9 mouse cellular contexts compared by ENCODE assay signal in genomic region chr12:45384864-45385263, GRCm38 (mm10).
DNase-seq lines count a peak whose midpoint lies in the region; ATAC-seq and TF ChIP-seq lines count a peak whose summit lies in the region.
"Had no signal": no experiment of that assay in that cellular context is flagged by ENCODE, and none has a peak within 500 bp of the region (broad histone marks: within the 10 kb centered on the region; RNA-seq: fewer than 3 reads in every experiment).

No protein-coding gene starts in this region.

- no peaks in the 10 kb centered on the region for H3K79me2 ChIP-seq in liver, adult 2 months (ENCODE audit: control insufficient read depth, insufficient read depth, low read length)

- H3K4me1 ChIP-seq in liver, adult 2 months (ENCODE audit: control insufficient read depth, insufficient read depth, low read length), result no peaks in the 10 kb centered on the region
- H3K4me1 ChIP-seq in liver, embryonic 11.5 days (replicated peaks; ENCODE audit: control insufficient read depth, insufficient read depth, low read length), result no peaks in the 10 kb centered on the region
- no peaks in the 10 kb centered on the region for H3K4me1 ChIP-seq in heart, embryonic 11.5 days (ENCODE audit: control insufficient read depth, insufficient read depth, low read length)

- H3K27ac ChIP-seq in liver, adult 2 months (replicated peaks; ENCODE audit: insufficient read depth, low read depth, low read length), result no peak overlapping the region
- H3K27ac ChIP-seq in liver, embryonic 11.5 days (ENCODE audit: low read depth, low read length), result no peak overlapping the region
- no peak overlapping the region for H3K27ac ChIP-seq in heart, embryonic 11.5 days (ENCODE audit: low read depth, low read length)

- 58% methylated on average over 3 of the region's 3 CpGs for WGBS in liver, adult 2 months
- WGBS in liver, embryonic 11.5 days, result 57% methylated on average over 3 of the region's 3 CpGs
- 60% methylated on average over 3 of the region's 3 CpGs for WGBS in heart, embryonic 11.5 days (ENCODE audit: insufficient replicate concordance)

- no peak for ATAC-seq in liver, embryonic 11.5 days (replicated peaks; ENCODE audit: low FRiP score)
- ATAC-seq in heart, embryonic 11.5 days (replicated peaks; ENCODE audit: insufficient number of reproducible peaks, low FRiP score, low TSS enrichment), result no peak

- H3K4me2 ChIP-seq in liver, embryonic 11.5 days, result no peak overlapping the region
- no peak overlapping the region for H3K4me2 ChIP-seq in heart, embryonic 11.5 days

- TF ChIP-seq CTCF in liver, adult 2 months (IDR thresholded peaks at IDR 0.05; ENCODE audit: low read depth, low read length), result no peak

- intact Hi-C loops in left cerebral cortex, postnatal 14 days (cut with DNase I), result loop anchor here (5.0 kb wide), 2 partner anchors 713 to 783 kb away; no protein-coding TSS in a partner anchor

- no peak for TF ChIP-seq POLR2A in liver, adult 2 months (IDR thresholded peaks at IDR 0.05; ENCODE audit: extremely low read depth, insufficient read depth, low read length)

- H3K36me3 ChIP-seq in liver, adult 2 months (ENCODE audit: control insufficient read depth, insufficient read depth, low read length), result no peaks in the 10 kb centered on the region
- no peaks in the 10 kb centered on the region for H3K36me3 ChIP-seq in liver, embryonic 11.5 days (ENCODE audit: control insufficient read depth, insufficient read depth, low read length)
- H3K36me3 ChIP-seq in heart, embryonic 11.5 days (ENCODE audit: control insufficient read depth, insufficient read depth, low read length), result no peaks in the 10 kb centered on the region

- no peak overlapping the region for H3K4me3 ChIP-seq in liver, adult 2 months (ENCODE audit: insufficient read depth, low read depth, low read length)
- H3K4me3 ChIP-seq in liver, embryonic 11.5 days (ENCODE audit: low read depth, low read length), result no peak overlapping the region
- no peak overlapping the region for H3K4me3 ChIP-seq in heart, embryonic 11.5 days (ENCODE audit: low read depth, low read length)

- no peak overlapping the region for H3K9ac ChIP-seq in liver, adult 2 months (ENCODE audit: low read depth, low read length)
- H3K9ac ChIP-seq in liver, embryonic 11.5 days (ENCODE audit: low read depth, low read length), result no peak overlapping the region
- H3K9ac ChIP-seq in heart, embryonic 11.5 days (ENCODE audit: low read depth, low read length), result no peak overlapping the region

- peak; percentile 7 for DNase-seq in adrenal gland, postnatal 10 days
- no peak for DNase-seq in adrenal gland, postnatal 4 days (ENCODE audit: low spot score in 2 of 2)
- DNase-seq in liver, adult 2 months (ENCODE audit: extremely low read depth, low read depth, low spot score), result peak; percentile 42
- no peak for DNase-seq in liver, embryonic 11.5 days (ENCODE audit: low spot score)
- DNase-seq in embryo, embryonic 10 days (ENCODE audit: low spot score), result peak; percentile 51
- DNase-seq in left cerebral cortex, postnatal 14 days (ENCODE audit: low spot score in 2 of 2), result peak; percentile 69 to 71
- no peak for DNase-seq in urinary bladder, postnatal 4 days (ENCODE audit: low spot score in 2 of 2)
- DNase-seq: B cell, adult 2 months had no signal

- H3K27me3 ChIP-seq in liver, adult 2 months (ENCODE audit: control insufficient read depth, insufficient read depth, low read length), result no peaks in the 10 kb centered on the region
- H3K27me3 ChIP-seq in liver, embryonic 11.5 days (replicated peaks; ENCODE audit: control insufficient read depth, insufficient read depth, low read length), result no peaks in the 10 kb centered on the region
- no peaks in the 10 kb centered on the region for H3K27me3 ChIP-seq in heart, embryonic 11.5 days (ENCODE audit: control insufficient read depth, insufficient read depth, low read length)

- H3K9me3 ChIP-seq in liver, embryonic 11.5 days (ENCODE audit: control insufficient read depth, low read length), result no peaks in the 10 kb centered on the region
- no peaks in the 10 kb centered on the region; the same call in 1 of the 2 replicates for H3K9me3 ChIP-seq in heart, embryonic 11.5 days (replicated peaks; ENCODE audit: control insufficient read depth, low read length)

Comparison
In these comparisons a context has a peak if more than half of its experiments do, and no peak if none do; other contexts are left out.
1. DNase-seq: peak in adrenal gland, postnatal 10 days (single experiment), liver, adult 2 months (single experiment), embryo, embryonic 10 days (single experiment) and left cerebral cortex, postnatal 14 days (2 of 2); none in adrenal gland, postnatal 4 days (0 of 2), liver, embryonic 11.5 days (single experiment) and urinary bladder, postnatal 4 days (0 of 2).